Mouse (Mus musculus): ENCODE measurements around the gene Cplane1.

- TF ChIP-seq CTCF (IDR thresholded peaks at IDR 0.05; ENCODE audit: borderline replicate concordance, insufficient read depth, low read depth, low read length) (no peak), POLR2A (IDR thresholded peaks at IDR 0.05; ENCODE audit: borderline replicate concordance, insufficient read depth, low read length) (no peak)
These were observed 134.0 kb downstream of the Cplane1 start for GRCm38 (mm10) chr15:8302944-8303343.
